Mouse (Mus musculus) testis, adult 2 months (tissue): ENCODE measurements around the gene Plcd1.

Experiments used
- CTCF ChIP-seq: fragments of 200-500 bp; IDR thresholded peaks from 2 replicates; pipeline ENCODE4 v1.5.1; 2012; ENCODE audit warnings: low read depth, mild to moderate bottlenecking, inconsistent platforms, low read length, moderate library complexity; ENCODE audit not compliant: control insufficient read depth, insufficient read depth, insufficient replicate concordance
- POLR2A ChIP-seq: fragments of 200-500 bp; IDR thresholded peaks from 2 replicates; pipeline ENCODE4 v1.6.1; 2012; ENCODE audit warnings: low read depth, mild to moderate bottlenecking, inconsistent platforms, low read length, moderate library complexity; ENCODE audit not compliant: control insufficient read depth

DNA sequence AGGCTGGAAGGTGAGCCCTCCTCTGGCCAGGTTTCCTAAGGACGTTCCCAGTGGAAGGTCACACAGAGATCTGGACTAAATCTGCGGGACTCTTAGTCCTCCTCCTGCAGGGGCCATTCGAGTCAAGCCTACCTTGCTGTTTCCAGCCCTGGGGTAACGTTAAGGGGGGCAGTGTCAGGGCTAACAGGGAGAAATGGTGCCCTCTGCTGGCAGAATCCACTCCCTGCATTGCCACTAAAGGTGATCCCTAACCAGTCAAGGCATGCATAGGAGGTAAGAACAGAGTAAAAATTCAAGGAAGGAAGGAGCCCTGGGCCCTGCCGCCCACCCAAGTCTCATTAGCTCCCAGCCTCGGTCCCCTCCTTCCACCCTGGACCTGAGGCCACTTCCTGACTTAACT lies 25.7 kb downstream of the Plcd1 start:
- peak; percentile 90 for TF ChIP-seq CTCF
- TF ChIP-seq POLR2A: no peak
